Mouse (Mus musculus) ES-Bruce4 (cell line): ENCODE measurements at regions not wholly inside any gene's neighbourhood (a gene's known extent, or its start where the extent isn't known, plus 50 kb on each side); places are given as distances from the start of the nearest gene placed in this dataset.

Source experiments
- H3K27ac ChIP-seq: 2 replicates; pipeline ENCODE4 v1.5.1; 2012; ENCODE audit warnings: low read length, inconsistent platforms; ENCODE audit not compliant: insufficient read depth
- H3K27me3 ChIP-seq: 2 replicates; pipeline ENCODE4 v1.6.1; 2012; ENCODE audit warnings: mild to moderate bottlenecking, low read length, inconsistent platforms; ENCODE audit not compliant: control insufficient read depth, poor library complexity, insufficient read depth, severe bottlenecking
- H3K36me3 ChIP-seq: 2 replicates; pipeline ENCODE4 v1.6.1; 2012; ENCODE audit warnings: inconsistent platforms, mild to moderate bottlenecking, low read length, moderate library complexity; ENCODE audit not compliant: control insufficient read depth, poor library complexity, insufficient read depth, severe bottlenecking
- H3K4me1 ChIP-seq: one replicate; pipeline ENCODE4 v1.8.1; 2011; ENCODE audit warnings: low read length; ENCODE audit not compliant: control insufficient read depth, insufficient read depth
- H3K4me3 ChIP-seq: 2 replicates; pipeline ENCODE4 v1.5.1; 2011; ENCODE audit warnings: low read depth, mild to moderate bottlenecking, low read length
- H3K9ac ChIP-seq: 2 replicates; pipeline ENCODE4 v1.6.1; 2012; ENCODE audit warnings: low read depth, mild to moderate bottlenecking, inconsistent platforms; ENCODE audit not compliant: poor library complexity, severe bottlenecking
- H3K9me3 ChIP-seq: replicated peaks from 2 replicates; pipeline ENCODE4 v1.6.1; 2012; ENCODE audit warnings: mild to moderate bottlenecking, low read length, inconsistent platforms; ENCODE audit not compliant: control insufficient read depth, poor library complexity, insufficient read depth, severe bottlenecking
- CTCF ChIP-seq: IDR thresholded peaks from one replicate; pipeline ENCODE4 v1.8.1; 2011; ENCODE audit warnings: low read depth, low read length
- EP300 ChIP-seq: IDR thresholded peaks from 2 replicates; pipeline ENCODE4 v1.6.1; 2011; ENCODE audit warnings: low read depth, low read length; ENCODE audit not compliant: insufficient read depth
- POLR2A ChIP-seq: IDR thresholded peaks from one replicate; pipeline ENCODE4 v1.8.1; 2011; ENCODE audit warnings: low read length; ENCODE audit not compliant: insufficient read depth

GRCm38 (mm10) chr3:15186731-15187130 is 145.4 kb downstream of the Gm9733 start:
- H3K4me3 ChIP-seq = no peak overlapping the region
- no peak overlapping the region for H3K27ac ChIP-seq
- TF ChIP-seq CTCF (no peak), POLR2A (no peak), EP300 (no peak)

DNA sequence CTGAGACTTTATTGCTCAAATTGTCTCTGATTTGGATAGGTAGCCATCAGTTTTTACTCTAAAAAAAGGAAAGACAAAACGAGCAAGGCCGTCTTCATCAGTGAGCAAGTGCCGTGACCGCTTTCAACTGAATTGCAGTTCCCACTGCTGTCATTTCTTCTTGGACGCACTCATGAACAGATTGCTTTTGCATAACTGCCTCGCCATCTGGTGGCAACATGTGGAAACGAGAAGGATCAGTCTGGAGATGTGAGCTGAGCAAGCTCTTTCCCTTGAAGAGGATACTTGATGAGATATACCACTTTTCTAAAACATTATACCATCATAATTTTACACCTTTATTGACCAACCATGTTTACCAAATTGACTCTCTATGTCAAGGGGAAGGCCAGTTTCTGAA is 137.7 kb downstream of the Gm9733 start:
- Histone ChIP-seq H3K4me3 (no peak overlapping the region), H3K27me3 (no peaks in the 10 kb centered on the region), H3K36me3 (no peaks in the 10 kb centered on the region), H3K9ac (no peak overlapping the region), H3K4me1 (no peaks in the 10 kb centered on the region), H3K9me3 (no peaks in the 10 kb centered on the region), H3K27ac (no peak overlapping the region)
- peak; percentile 64 for TF ChIP-seq CTCF
- no peak for TF ChIP-seq EP300
- no peak for TF ChIP-seq POLR2A

More at GRCm38 (mm10) chr3:15186731-15187130, 145.4 kb downstream of the Gm9733 start:
- Histone ChIP-seq H3K9ac (no peak overlapping the region), H3K27me3 (no peaks in the 10 kb centered on the region), H3K36me3 (no peaks in the 10 kb centered on the region), H3K4me1 (no peaks in the 10 kb centered on the region), H3K9me3 (no peaks in the 10 kb centered on the region)

DNA sequence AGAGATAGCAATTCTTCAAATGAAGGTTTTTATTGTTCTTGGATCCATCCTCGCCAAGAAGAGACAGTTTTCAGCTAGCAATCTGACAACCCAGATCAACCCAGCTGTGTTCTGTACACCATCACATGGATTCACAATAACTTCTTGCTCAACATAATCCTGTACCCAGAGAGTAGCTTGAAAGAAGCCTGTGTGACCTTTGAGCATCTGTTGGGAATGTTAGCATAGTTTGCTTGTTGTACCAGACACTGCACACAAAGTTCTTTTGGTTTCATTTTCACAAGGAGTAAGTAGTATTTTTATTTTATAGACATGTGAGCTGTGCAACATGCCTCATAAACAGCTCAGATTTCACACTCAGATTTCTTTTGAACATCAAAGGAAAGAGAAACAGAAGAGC is 136.0 kb downstream of the Gm9733 start:
- no peaks in the 10 kb centered on the region for H3K9me3 ChIP-seq
- H3K4me3 ChIP-seq = no peak overlapping the region
- H3K27ac ChIP-seq = no peak overlapping the region
- H3K9ac ChIP-seq = no peak overlapping the region
- H3K4me1 ChIP-seq = no peaks in the 10 kb centered on the region
- H3K36me3 ChIP-seq = no peaks in the 10 kb centered on the region
- H3K27me3 ChIP-seq = no peaks in the 10 kb centered on the region
- TF ChIP-seq POLR2A (no peak), EP300 (no peak), CTCF (no peak)

GRCm38 (mm10) chr3:15198086-15198485 is 134.0 kb downstream of the Gm9733 start:
- TF ChIP-seq EP300 = no peak
- TF ChIP-seq POLR2A = no peak
- no peak for TF ChIP-seq CTCF

GRCm38 (mm10) chr3:15200309-15200708 is 131.8 kb downstream of the Gm9733 start:
- no peaks in the 10 kb centered on the region for H3K4me1 ChIP-seq
- H3K4me3 ChIP-seq = no peak overlapping the region
- H3K36me3 ChIP-seq = no peaks in the 10 kb centered on the region
- no peak overlapping the region for H3K9ac ChIP-seq
- TF ChIP-seq EP300 (no peak), CTCF (no peak), POLR2A (no peak)
- no peaks in the 10 kb centered on the region for H3K9me3 ChIP-seq
- no peak overlapping the region for H3K27ac ChIP-seq
- H3K27me3 ChIP-seq = no peaks in the 10 kb centered on the region

More at GRCm38 (mm10) chr3:15198086-15198485, 134.0 kb downstream of the Gm9733 start:
- no peak overlapping the region for H3K9ac ChIP-seq
- H3K27ac ChIP-seq = no peak overlapping the region
- no peaks in the 10 kb centered on the region for H3K4me1 ChIP-seq
- H3K27me3 ChIP-seq = no peaks in the 10 kb centered on the region
- no peaks in the 10 kb centered on the region for H3K9me3 ChIP-seq
- H3K36me3 ChIP-seq = no peaks in the 10 kb centered on the region
- H3K4me3 ChIP-seq = no peak overlapping the region

DNA sequence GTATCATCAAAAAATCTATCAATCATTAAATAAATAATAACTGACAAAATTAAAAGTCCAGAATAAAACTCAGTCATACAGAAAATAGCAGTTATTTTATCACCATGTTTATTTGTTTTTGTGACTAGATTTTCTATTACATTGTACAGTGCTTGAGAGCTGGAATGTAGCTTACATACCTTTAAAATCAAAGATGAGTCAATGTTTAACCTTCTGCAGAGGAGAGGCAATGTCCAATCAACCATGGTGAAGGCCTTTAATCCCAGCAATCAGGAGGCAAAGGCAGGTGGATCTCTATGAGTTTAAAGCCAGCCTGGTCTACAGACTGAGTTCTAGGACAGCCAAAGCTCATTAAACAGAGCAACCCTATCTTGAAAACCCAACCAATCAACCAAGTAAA is 131.1 kb downstream of the Gm9733 start:
- H3K4me1 ChIP-seq = no peaks in the 10 kb centered on the region
- H3K9me3 ChIP-seq = no peaks in the 10 kb centered on the region
- no peaks in the 10 kb centered on the region for H3K27me3 ChIP-seq
- H3K9ac ChIP-seq = no peak overlapping the region
- no peaks in the 10 kb centered on the region for H3K36me3 ChIP-seq
- no peak overlapping the region for H3K4me3 ChIP-seq
- no peak overlapping the region for H3K27ac ChIP-seq
- no peak for TF ChIP-seq POLR2A
- no peak for TF ChIP-seq EP300
- no peak for TF ChIP-seq CTCF

GRCm38 (mm10) chr3:15202760-15203159 is 129.3 kb downstream of the Gm9733 start:
- no peaks in the 10 kb centered on the region for H3K9me3 ChIP-seq
- no peaks in the 10 kb centered on the region for H3K36me3 ChIP-seq
- no peak overlapping the region for H3K9ac ChIP-seq
- no peaks in the 10 kb centered on the region for H3K27me3 ChIP-seq
- H3K4me3 ChIP-seq = no peak overlapping the region
- TF ChIP-seq POLR2A (no peak), EP300 (no peak)
- no peaks in the 10 kb centered on the region for H3K4me1 ChIP-seq
- H3K27ac ChIP-seq = no peak overlapping the region
